Mouse (Mus musculus) hindbrain, embryonic 11.5 days (tissue): Measurements from ENCODE around the gene Cryba4. TPM values are rescaled to one million over a fixed set of nuclear protein-coding genes. Genes with fewer than 3 reads are reported as not detected.

ENCODE experiments used
- ATAC-seq: fragments of 200-750 bp; cut with Nextera tagmentation; 2 replicates; pipeline ENCODE4 v1.8.0; 2017; ENCODE audit warnings: mild to moderate bottlenecking, moderate TSS enrichment, moderate library complexity; ENCODE audit not compliant: low FRiP score
- DNase-seq: peaks from one replicate; pipeline ENCODE4 v3.0.0-alpha.2; 2015; ENCODE audit warnings: low spot score
- H3K27ac ChIP-seq: fragments of 300-500 bp; sonication (generic); 2 replicates; pipeline ENCODE4 v1.5.1; 2014; ENCODE audit warnings: mild to moderate bottlenecking, low read depth, low read length
- H3K27me3 ChIP-seq: fragments of 300-500 bp; sonication (generic); 2 replicates; pipeline ENCODE4 v1.6.1; 2014; ENCODE audit warnings: mild to moderate bottlenecking, low read length, moderate library complexity, mixed read lengths; ENCODE audit not compliant: control insufficient read depth, insufficient read depth
- H3K36me3 ChIP-seq: fragments of 300-500 bp; sonication (generic); 2 replicates; pipeline ENCODE4 v1.6.1; 2014; ENCODE audit warnings: mild to moderate bottlenecking, low read length, moderate library complexity, mixed read lengths; ENCODE audit not compliant: control insufficient read depth, insufficient read depth
- H3K4me1 ChIP-seq: fragments of 300-500 bp; sonication (generic); replicated peaks from 2 replicates; pipeline ENCODE4 v1.6.1; 2014; ENCODE audit warnings: low read length, mixed read lengths; ENCODE audit not compliant: control insufficient read depth, insufficient read depth
- H3K4me2 ChIP-seq: fragments of 300-500 bp; sonication (generic); replicated peaks from 2 replicates; pipeline ENCODE4 v1.6.1; 2014; ENCODE audit warnings: mild to moderate bottlenecking, low read depth, low read length
- H3K4me3 ChIP-seq: fragments of 300-500 bp; sonication (generic); 2 replicates; pipeline ENCODE4 v1.5.1; 2014; ENCODE audit warnings: low read depth, low read length
- H3K9ac ChIP-seq: fragments of 300-500 bp; sonication (generic); 2 replicates; pipeline ENCODE4 v1.6.1; 2014; ENCODE audit warnings: low read depth, low read length
- H3K9me3 ChIP-seq: fragments of 300-500 bp; sonication (generic); 2 replicates; pipeline ENCODE4 v1.6.1; 2016; ENCODE audit warnings: low read length; ENCODE audit not compliant: control insufficient read depth
- WGBS: fragments of 180-500 bp; shearing (Covaris S2); extraction: QIAGEN DNeasy Blood & Tissue Kit; methylation state at CpG from one replicate; pipeline ENCODE4 v1.1.7; 2014; 5-methylcytosine and 5-hydroxymethylcytosine counted together
- polyA plus RNA-seq: library from polyadenylated mRNA; unstranded; fragments of >200 nt; fragmentation: Nextera tagmentation; extraction: Ambion mirVana; gene quantifications from 2 replicates; pipeline ENCODE4 v1.2.1, GENCODE M21; 2014

Gene Cryba4
- polyA plus RNA-seq, 1 experiment from 2014 or later = 1.9 TPM

- peak; percentile 49 for ATAC-seq
- Histone ChIP-seq H3K9ac (peak overlapping the region; percentile 99), H3K4me3 (peak overlapping the region; percentile 78)
These were observed 26.7 kb downstream of the Cryba4 start for GRCm38 (mm10) chr5:112225591-112225990.

DNA sequence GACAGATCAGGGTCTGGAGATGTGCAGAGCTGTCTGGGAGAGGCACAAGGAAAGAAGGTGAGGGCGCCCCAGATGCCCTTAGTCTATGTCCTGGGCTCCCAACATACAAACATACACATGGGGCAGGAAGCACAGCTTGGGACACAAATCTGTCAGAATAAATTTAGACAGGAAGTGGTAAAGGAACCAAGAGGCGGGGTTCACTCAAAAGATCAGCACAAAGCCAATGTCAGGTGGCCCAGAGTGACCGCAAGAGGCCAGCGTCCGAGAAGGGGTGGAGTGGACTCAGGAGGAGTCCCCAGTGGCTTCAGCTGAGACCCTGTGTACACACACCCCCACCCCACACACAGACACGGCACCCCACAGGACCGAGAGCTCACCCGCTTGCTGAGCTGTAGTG, 32.1 kb downstream of the Cryba4 start:
- no peak overlapping the region for H3K27ac ChIP-seq
- DNase-seq = no peak
- 82% methylated on average over 8 of the region's 8 CpGs for WGBS
- no peak overlapping the region for H3K4me3 ChIP-seq
- ATAC-seq = no peak
- H3K36me3 ChIP-seq = peaks cover 10% of the 10 kb centered on the region; the same call in 1 of the 2 replicates
- no peak overlapping the region for H3K9ac ChIP-seq
- H3K9me3 ChIP-seq = no peaks in the 10 kb centered on the region
- H3K27me3 ChIP-seq = no peaks in the 10 kb centered on the region
- H3K4me1 ChIP-seq = peaks cover 31% of the 10 kb centered on the region
- H3K4me2 ChIP-seq = no peak overlapping the region

More at GRCm38 (mm10) chr5:112225591-112225990, 26.7 kb downstream of the Cryba4 start:
- Histone ChIP-seq H3K27me3 (0 out of 2 replicates have a peak, but pooled peaks cover 2% of the 10 kb centered on the region), H3K9me3 (no peaks in the 10 kb centered on the region), H3K27ac (peak overlapping the region; percentile 98), H3K4me2 (peak overlapping the region; percentile 89), H3K36me3 (peaks cover 10% of the 10 kb centered on the region; the same call in 1 of the 2 replicates), H3K4me1 (peaks cover 14% of the 10 kb centered on the region)
- peak; percentile 77 for DNase-seq
- 37% methylated on average over 6 of the region's 6 CpGs for WGBS

- no peak overlapping the region for H3K4me2 ChIP-seq
- no peaks in the 10 kb centered on the region for H3K9me3 ChIP-seq
- no peak for DNase-seq
- 10% methylated on average over 1 of the region's 1 CpGs for WGBS
- ATAC-seq = no peak
- H3K36me3 ChIP-seq = peaks cover 10% of the 10 kb centered on the region; the same call in 1 of the 2 replicates
- H3K4me1 ChIP-seq = peaks cover 32% of the 10 kb centered on the region
- no peak overlapping the region for H3K4me3 ChIP-seq
- H3K9ac ChIP-seq = no peak overlapping the region
- no peaks in the 10 kb centered on the region for H3K27me3 ChIP-seq
- H3K27ac ChIP-seq = peak overlapping the region; percentile 48
These were observed 32.9 kb downstream of the Cryba4 start for GRCm38 (mm10) chr5:112219398-112219797.

GRCm38 (mm10) chr5:112218679-112219078, 33.6 kb downstream of the Cryba4 start:
- no peak for ATAC-seq

GRCm38 (mm10) chr5:112217031-112217430, 35.3 kb downstream of the Cryba4 start:
- no peak overlapping the region for H3K4me2 ChIP-seq
- no peaks in the 10 kb centered on the region for H3K9me3 ChIP-seq
- peak overlapping the region; percentile 82 for H3K27ac ChIP-seq
- ATAC-seq (no peak), DNase-seq (no peak)
- no peak overlapping the region for H3K4me3 ChIP-seq
- peak overlapping the region; percentile 38 for H3K9ac ChIP-seq
- H3K36me3 ChIP-seq = peaks cover 4% of the 10 kb centered on the region; the same call in 1 of the 2 replicates
- no peaks in the 10 kb centered on the region for H3K27me3 ChIP-seq
- H3K4me1 ChIP-seq = peaks cover 30% of the 10 kb centered on the region
- 42% methylated on average over 21 of the region's 22 CpGs for WGBS

More at GRCm38 (mm10) chr5:112218679-112219078, 33.6 kb downstream of the Cryba4 start:
- Histone ChIP-seq H3K27ac (peak overlapping the region; percentile 55; the same call in 1 of the 2 replicates), H3K27me3 (no peaks in the 10 kb centered on the region), H3K4me2 (no peak overlapping the region), H3K9me3 (no peaks in the 10 kb centered on the region), H3K9ac (no peak overlapping the region), H3K4me1 (peaks cover 27% of the 10 kb centered on the region), H3K4me3 (no peak overlapping the region), H3K36me3 (peaks cover 4% of the 10 kb centered on the region; the same call in 1 of the 2 replicates)
- 75% methylated on average over 4 of the region's 4 CpGs for WGBS
- no peak for DNase-seq

DNA sequence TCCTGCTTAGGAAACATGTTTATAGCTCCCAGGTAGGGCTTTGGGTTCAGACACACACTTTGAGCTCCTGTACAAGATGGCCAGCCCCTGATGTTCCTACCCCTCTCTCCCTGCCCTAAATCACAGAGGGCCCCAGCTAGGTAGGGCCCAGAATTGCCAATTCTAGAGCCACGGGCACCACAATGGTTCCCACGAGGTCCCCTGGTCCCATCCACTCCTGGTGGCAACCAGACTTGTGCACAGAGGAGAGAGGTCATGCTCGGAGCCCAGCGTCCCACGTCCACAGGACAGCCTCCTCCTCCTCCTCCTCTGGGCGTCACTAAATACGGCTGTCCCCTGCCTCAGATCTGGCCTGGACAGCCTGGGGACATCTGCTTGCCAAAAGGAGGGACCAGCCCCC, 36.0 kb downstream of the Cryba4 start:
- Histone ChIP-seq H3K4me2 (no peak overlapping the region), H3K9ac (peak overlapping the region; percentile 7; the same call in 1 of the 2 replicates)
- WGBS = 59% methylated on average over 7 of the region's 7 CpGs

DNA sequence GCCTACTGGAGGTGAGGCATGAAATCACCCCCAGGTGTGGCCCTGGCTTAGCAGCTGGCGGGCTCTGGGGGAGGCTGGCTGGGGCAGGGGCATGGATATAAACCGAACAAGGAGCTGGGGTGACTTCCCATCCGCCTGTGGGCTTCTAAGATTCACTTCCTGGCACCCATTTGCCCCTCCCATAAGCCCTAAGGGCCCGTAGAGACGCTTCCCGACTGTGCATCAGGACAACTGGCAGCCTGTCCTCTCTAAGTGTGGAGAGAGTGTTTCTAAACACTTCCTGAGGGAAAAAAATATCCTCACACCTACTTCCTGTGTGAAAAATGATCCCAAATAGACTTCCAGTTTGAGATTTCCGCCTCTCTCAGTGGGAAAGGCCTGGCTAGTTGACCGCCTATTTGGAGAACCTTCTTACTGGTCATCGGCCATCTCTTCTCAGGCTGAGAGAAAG, 36.5 kb downstream of the Cryba4 start:
- Histone ChIP-seq H3K4me2 (peak overlapping the region; percentile 7; the same call in 1 of the 2 replicates), H3K36me3 (no peaks in the 10 kb centered on the region), H3K27ac (peak overlapping the region; percentile 82), H3K4me1 (peaks cover 27% of the 10 kb centered on the region), H3K9ac (peak overlapping the region; percentile 38), H3K4me3 (no peak overlapping the region), H3K9me3 (no peaks in the 10 kb centered on the region), H3K27me3 (no peaks in the 10 kb centered on the region)
- no peak for ATAC-seq
- DNase-seq = peak; percentile 64
- 30% methylated on average over 9 of the region's 9 CpGs for WGBS

More for the DNA sequence above, 36.0 kb downstream of the Cryba4 start:
- ATAC-seq (no peak), DNase-seq (no peak)
- H3K4me1 ChIP-seq = peaks cover 28% of the 10 kb centered on the region
- H3K9me3 ChIP-seq = no peaks in the 10 kb centered on the region
- H3K36me3 ChIP-seq = peaks cover 3% of the 10 kb centered on the region; the same call in 1 of the 2 replicates
- H3K27ac ChIP-seq = peak overlapping the region; percentile 82
- H3K27me3 ChIP-seq = no peaks in the 10 kb centered on the region
- H3K4me3 ChIP-seq = no peak overlapping the region

DNA sequence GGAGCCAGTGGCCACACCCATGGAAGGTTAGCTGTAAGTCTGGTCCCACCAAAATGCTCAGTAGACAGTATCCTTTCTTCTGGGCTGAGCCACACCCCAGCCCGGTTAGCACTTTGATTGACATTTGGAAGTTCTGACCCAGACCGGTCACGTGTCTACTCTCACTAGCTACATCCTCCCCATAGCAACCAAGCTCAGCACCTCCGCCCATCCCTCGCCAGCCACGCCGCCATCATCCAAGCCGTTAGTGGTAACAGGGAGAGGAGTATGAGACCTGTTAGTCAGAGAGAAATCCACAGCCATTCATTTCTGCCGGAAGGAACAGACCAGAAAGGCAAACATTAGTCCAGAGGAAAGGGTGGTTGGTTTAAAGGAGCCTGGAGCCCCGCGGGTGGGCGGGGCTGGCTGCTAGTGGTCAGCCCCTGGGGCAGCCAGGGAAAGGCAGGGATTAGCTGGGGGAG, 37.0 kb downstream of the Cryba4 start:
- peaks cover 24% of the 10 kb centered on the region for H3K4me1 ChIP-seq

GRCm38 (mm10) chr5:112214419-112214818, 37.9 kb downstream of the Cryba4 start:
- 3% methylated on average over 10 of the region's 10 CpGs for WGBS

More for the DNA sequence above, 37.0 kb downstream of the Cryba4 start:
- Histone ChIP-seq H3K27ac (peak overlapping the region; percentile 82), H3K36me3 (no peaks in the 10 kb centered on the region), H3K9ac (peak overlapping the region; percentile 38), H3K27me3 (no peaks in the 10 kb centered on the region), H3K9me3 (no peaks in the 10 kb centered on the region), H3K4me2 (peak overlapping the region; percentile 7; the same call in 1 of the 2 replicates), H3K4me3 (no peak overlapping the region)
- 8% methylated on average over 12 of the region's 12 CpGs for WGBS
- ATAC-seq = peak; percentile 16
- peak; percentile 58 for DNase-seq

More at GRCm38 (mm10) chr5:112214419-112214818, 37.9 kb downstream of the Cryba4 start:
- DNase-seq (peak; percentile 91), ATAC-seq (peak; percentile 38)
- H3K9me3 ChIP-seq = no peaks in the 10 kb centered on the region
- peaks cover 19% of the 10 kb centered on the region for H3K4me1 ChIP-seq
- no peak overlapping the region for H3K4me2 ChIP-seq
- no peaks in the 10 kb centered on the region for H3K27me3 ChIP-seq
- H3K4me3 ChIP-seq = no peak overlapping the region
- H3K36me3 ChIP-seq = no peaks in the 10 kb centered on the region
- H3K9ac ChIP-seq = peak overlapping the region; percentile 28; the same call in 1 of the 2 replicates
- H3K27ac ChIP-seq = peak overlapping the region; percentile 82
